Mouse (Mus musculus) cerebellum, postnatal 14 days (tissue): ENCODE measurements around the gene Tgfbr2.
"Not testable (repeated sequence)": the region's sequence is repeated elsewhere in the genome, so short reads cannot be mapped to it uniquely, and the experiment has no call there.

Experiments
- DNase-seq, 2 experiments: peaks; one replicate each; pipeline ENCODE4 v3.0.0; 2021; ENCODE audit warnings: mixed read lengths in 2 of 2

Gene Tgfbr2

DNA sequence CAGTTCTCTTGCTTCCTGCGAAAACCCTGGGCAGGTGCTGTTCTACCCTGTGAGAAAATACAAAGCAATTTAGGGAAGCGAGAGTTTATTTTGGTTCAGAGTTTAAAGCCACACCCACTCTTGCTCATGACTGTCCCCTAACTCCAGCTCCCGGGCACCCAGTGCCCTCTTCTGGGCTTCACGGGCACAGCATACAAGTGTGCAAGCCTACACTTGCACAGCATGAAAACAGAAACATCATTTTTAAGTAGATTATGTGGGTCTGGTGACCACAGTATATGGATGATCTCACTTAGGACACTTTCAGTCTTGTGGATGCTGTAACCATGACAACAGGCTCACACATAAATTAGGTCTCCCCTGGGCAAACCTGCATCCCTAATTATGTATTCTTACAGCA, 116.0 kb downstream of the Tgfbr2 start:
- DNase-seq, result peak in 1 of 2 experiments; percentile 16

DNA sequence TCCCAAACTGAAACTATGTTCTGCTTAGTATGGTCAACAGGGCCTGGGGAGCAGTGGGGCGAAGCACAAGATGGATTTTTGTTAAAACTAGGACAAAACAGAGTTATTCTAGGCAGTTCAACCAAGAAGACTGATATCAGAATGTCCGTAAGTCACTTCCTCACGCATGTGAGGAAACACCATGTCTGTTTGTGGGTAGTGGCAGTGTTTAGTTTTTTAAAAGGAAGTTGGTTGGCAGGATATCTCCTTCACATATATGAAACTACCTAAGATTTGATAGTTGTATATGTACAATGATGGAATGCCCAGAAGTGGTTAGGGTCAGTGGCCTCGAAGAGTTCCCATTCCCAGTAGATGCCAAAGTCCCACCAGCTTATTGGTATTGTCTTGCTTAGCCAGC, 116.7 kb downstream of the Tgfbr2 start:
- no peak for DNase-seq

DNA sequence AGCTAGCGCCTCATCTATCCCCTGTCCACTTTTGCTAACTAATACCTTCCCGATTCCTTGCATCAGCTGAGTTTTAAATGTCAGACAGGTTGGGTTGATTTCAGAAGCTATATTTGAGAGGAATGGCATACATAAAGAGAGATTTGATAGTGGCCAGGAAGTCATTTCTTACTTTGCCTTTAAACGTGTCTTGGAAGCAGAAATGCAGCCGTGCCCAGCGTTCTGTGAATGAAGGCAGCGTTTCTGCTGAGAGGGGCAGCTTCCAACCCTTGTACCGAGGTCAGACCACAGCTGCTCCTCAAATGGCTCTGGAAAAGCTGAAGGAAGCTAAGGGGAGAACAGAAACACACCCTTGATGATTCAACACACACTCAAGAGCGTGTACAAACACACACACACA, 121.2 kb downstream of the Tgfbr2 start:
- no peak for DNase-seq

DNA sequence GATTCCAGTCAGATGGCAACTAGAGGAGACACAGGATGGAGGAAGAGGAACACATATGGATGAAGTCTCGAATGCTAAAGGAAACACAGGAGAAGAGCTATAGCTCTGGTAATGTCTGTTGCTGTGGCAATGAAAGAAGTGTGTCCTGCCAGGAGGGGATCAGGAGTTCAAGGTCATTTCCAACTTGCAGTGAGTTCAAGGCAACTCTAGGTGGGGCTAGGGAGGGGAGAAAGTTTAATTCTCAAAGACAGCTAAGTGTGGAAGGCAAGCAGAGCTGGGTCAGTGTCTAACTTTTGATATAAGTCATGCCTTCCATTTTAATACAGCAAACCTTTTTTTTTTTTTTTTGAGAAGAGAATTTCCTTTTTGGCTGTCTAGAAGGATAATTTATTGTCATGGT, 125.2 kb downstream of the Tgfbr2 start:
- no peak for DNase-seq

DNA sequence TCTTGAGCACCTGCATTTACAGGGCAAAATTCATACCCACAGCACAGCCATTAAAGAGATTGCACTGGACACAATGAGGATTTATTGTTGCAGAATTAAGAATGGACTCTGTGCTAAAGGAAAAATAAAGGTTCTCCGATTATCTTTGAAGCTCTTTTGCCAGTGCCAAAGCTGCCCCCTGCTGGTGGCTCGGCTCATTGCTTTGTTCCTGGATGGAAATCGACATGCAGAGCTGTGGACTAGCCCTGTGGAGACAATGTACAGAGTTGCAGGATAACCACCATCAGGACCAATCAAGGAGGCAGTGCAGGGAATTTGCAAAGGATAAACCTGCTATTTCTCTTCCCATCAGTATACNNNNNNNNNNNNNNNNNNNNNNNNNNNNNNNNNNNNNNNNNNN, 133.4 kb downstream of the Tgfbr2 start:
- DNase-seq, result peak; percentile 94 to 95

DNA sequence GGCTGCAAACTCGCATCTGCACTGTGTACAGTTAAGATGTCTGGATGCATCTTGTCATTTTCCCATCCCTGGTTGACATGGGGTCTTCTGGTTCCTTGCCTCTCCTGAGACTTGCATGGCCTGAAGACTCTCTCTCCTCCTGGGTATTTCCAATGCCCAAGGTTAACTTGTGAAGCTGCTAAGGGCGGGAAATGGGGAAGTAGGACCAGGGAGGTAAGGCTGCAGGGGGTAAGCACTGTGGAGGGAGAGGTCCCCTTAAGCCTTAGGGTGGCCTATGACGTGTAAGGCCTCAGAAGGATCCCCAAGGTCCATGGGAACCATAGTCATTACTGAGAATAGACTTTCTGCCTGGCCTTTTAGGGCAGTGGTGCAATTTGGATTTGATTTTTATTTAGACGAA, 133.8 kb downstream of the Tgfbr2 start:
- DNase-seq, result no peak

DNA sequence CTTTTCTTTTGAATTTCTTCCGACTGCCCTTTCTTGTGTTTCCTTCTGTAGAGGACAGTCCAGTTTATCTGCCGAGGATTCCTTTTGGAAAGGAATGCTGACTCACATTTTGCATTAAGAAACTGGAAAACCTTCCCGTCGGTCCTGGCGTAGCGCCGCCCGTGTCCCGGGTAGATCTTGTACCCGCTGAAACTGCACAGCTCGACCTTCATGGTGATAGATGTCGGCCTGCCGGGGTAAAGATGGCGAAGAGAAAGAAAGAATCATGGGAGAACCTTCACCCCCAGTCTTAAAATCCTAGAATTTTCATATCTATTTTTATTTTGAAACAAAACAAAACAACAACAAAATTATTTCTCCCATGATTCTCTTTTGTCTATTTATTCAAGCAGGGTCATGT, 134.3 kb downstream of the Tgfbr2 start:
- not testable (repeated sequence) for DNase-seq

DNA sequence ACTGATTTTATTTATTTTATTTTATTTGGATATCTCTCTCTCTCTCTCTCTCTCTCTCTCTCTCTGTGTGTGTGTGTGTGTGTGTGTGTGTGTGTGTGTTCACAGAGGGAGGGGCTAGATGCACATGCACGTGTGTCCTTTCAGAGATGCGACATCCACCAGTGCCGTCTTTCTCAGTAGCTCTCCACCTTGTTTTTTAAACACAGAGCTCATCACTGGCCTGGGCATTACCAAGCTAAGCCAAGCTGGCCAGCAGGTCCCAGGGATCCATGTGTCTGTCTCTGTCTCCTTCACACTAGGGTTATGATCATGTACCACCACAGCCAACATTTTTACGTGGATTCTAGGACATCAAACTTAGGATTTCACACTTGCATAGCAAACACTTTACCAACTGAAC, 135.2 kb downstream of the Tgfbr2 start:
- DNase-seq, result no peak

DNA sequence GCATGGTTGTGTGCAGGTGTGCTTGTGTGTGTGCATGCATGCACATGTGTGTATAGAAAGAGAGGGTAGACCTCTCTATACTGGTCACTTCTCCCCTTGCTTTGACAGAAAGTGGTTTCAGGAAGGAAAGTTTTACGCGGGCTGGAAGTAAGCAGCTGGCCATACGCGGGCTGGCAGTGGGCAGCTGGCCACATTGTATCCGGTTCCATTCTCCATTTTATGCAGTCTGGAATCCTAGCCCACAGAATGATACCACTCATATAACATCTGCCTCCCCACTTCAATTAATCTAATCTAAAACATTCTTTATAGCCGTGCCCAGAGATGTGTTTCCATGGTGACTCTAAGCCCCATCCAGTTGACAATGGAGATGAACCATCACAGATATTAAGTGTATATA, 136.9 kb downstream of the Tgfbr2 start:
- DNase-seq, result no peak
